Mouse (Mus musculus) ovary, adult 18-20 months (tissue): ENCODE measurements around the gene Cd7.
"Not testable (repeated sequence)": the region's sequence is repeated elsewhere in the genome, so short reads cannot be mapped to it uniquely, and the experiment has no call there.

ENCODE experiments used
- DNase-seq: peaks from one replicate; pipeline ENCODE4 v3.0.0; 2022; ENCODE audit warnings: low spot score, mixed read lengths

The Cd7 gene

GRCm38 (mm10) chr11:121047826-121048399 is 8.7 kb upstream of the Cd7 start:
- DNase-seq, result no peak

- DNase-seq, result no peak
Measured at GRCm38 (mm10) chr11:121045286-121045685, 6.1 kb upstream of the Cd7 start.

GRCm38 (mm10) chr11:121043025-121043424 is 3.8 kb upstream of the Cd7 start:
- DNase-seq, result not testable (repeated sequence)

- no peak for DNase-seq
Measured at GRCm38 (mm10) chr11:121042480-121042879, 3.3 kb upstream of the Cd7 start.

- no peak for DNase-seq
Measured at GRCm38 (mm10) chr11:121041636-121042035, 2.4 kb upstream of the Cd7 start.

GRCm38 (mm10) chr11:121041212-121041611 is 2.0 kb upstream of the Cd7 start:
- peak; percentile 72 for DNase-seq

GRCm38 (mm10) chr11:121038366-121039240 is 615 bp downstream of the Cd7 start:
- DNase-seq, result no peak

GRCm38 (mm10) chr11:121033118-121033517 is 6.1 kb downstream of the Cd7 start:
- DNase-seq, result no peak

- DNase-seq, result no peak
Measured at GRCm38 (mm10) chr11:121027259-121027658, 12.0 kb downstream of the Cd7 start.

- DNase-seq, result no peak
Measured at GRCm38 (mm10) chr11:121024163-121024562, 15.1 kb downstream of the Cd7 start.

- DNase-seq, result no peak
Measured at GRCm38 (mm10) chr11:121019501-121019900, 19.7 kb downstream of the Cd7 start.

- DNase-seq, result peak; percentile 58
Measured at GRCm38 (mm10) chr11:121017703-121018102, 21.5 kb downstream of the Cd7 start.

GRCm38 (mm10) chr11:121015472-121015871 is 23.7 kb downstream of the Cd7 start:
- no peak for DNase-seq

- no peak for DNase-seq
Measured at GRCm38 (mm10) chr11:121014896-121015300, 24.3 kb downstream of the Cd7 start.

GRCm38 (mm10) chr11:121013656-121014055 is 25.6 kb downstream of the Cd7 start:
- DNase-seq, result no peak

- no peak for DNase-seq
Measured at GRCm38 (mm10) chr11:121010044-121010755, 29.0 kb downstream of the Cd7 start.

- no peak for DNase-seq
Measured at GRCm38 (mm10) chr11:121006184-121006583, 33.0 kb downstream of the Cd7 start.

GRCm38 (mm10) chr11:121004281-121004680 is 34.9 kb downstream of the Cd7 start:
- no peak for DNase-seq

GRCm38 (mm10) chr11:121001966-121002365 is 37.3 kb downstream of the Cd7 start:
- no peak for DNase-seq

- no peak for DNase-seq
Measured at GRCm38 (mm10) chr11:120994741-120995140, 44.5 kb downstream of the Cd7 start.

GRCm38 (mm10) chr11:120993586-120993985 is 45.6 kb downstream of the Cd7 start:
- no peak for DNase-seq

GRCm38 (mm10) chr11:120993080-120993479 is 46.1 kb downstream of the Cd7 start:
- DNase-seq, result no peak

GRCm38 (mm10) chr11:120991791-120992190 is 47.4 kb downstream of the Cd7 start:
- peak; percentile 33 for DNase-seq
